In the genomic region with DNA sequence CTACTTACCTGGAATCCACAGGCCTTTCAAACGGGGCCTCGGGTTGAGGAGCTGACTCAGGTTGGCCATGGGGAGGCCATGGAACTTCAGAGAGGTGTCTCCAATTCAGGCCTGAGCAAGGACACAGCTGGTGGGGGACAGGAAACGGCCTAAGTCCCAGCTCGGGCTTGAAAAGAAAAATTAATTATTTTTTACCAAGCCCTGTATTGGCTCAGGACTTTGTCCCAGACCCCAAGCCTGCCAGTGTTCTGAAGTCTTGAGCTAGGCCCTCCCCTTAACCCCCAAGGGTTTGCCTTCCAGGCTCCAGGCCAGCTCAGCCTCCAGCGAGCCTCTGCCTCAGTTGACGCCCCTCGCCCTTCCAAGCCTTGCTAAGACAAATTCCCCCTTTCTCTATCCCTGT, we compare ENCODE assay signal across 9 mouse cellular contexts. TPM values are rescaled to one million over a fixed set of nuclear protein-coding genes. Genes with fewer than 3 reads are reported as not detected.
DNase-seq lines count a peak whose midpoint lies in the region; ATAC-seq and TF ChIP-seq lines count a peak whose summit lies in the region.
"Had no signal": no experiment of that assay in that cellular context is flagged by ENCODE, and none has a peak within 500 bp of the region (broad histone marks: within the 10 kb centered on the region; RNA-seq: fewer than 3 reads in every experiment).

A gene (minus strand): TSS at position 185 of the 400 bp plus-strand sequence.

- no peaks in the 10 kb centered on the region for H3K36me3 ChIP-seq in heart, embryonic 10.5 days
- no peaks in the 10 kb centered on the region for H3K36me3 ChIP-seq in spleen, adult 2 months (ENCODE audit: control insufficient read depth, insufficient read depth, low read length)
- H3K36me3 ChIP-seq in kidney, embryonic 16.5 days (ENCODE audit: insufficient read depth, low read length), result no peaks in the 10 kb centered on the region

- peak within 1 kb of the TSS; percentile 42 for H3K9ac ChIP-seq in kidney, embryonic 16.5 days (replicated peaks; ENCODE audit: low read length)

- peak within 1 kb of the TSS; percentile 36 for H3K4me2 ChIP-seq in kidney, embryonic 16.5 days (replicated peaks; ENCODE audit: low read depth, low read length)

- no peak for DNase-seq in heart, embryonic 10.5 days (ENCODE audit: low spot score)
- DNase-seq in heart, adult 9 months (ENCODE audit: low spot score in 2 of 2), result no peak
- no peak for DNase-seq in spleen, adult 2 months (ENCODE audit: low read depth in 1 of 2, low spot score in 2 of 2)
- no peak for DNase-seq in spleen, postnatal 4 days (ENCODE audit: low spot score in 2 of 2)
- DNase-seq in embryo, embryonic 10.5 days (ENCODE audit: low spot score), result no peak
- no peak for DNase-seq in ovary, postnatal 10 days (ENCODE audit: low spot score)
- DNase-seq in thymus, postnatal 4 days, result no peak
- DNase-seq: lung, postnatal 36 days had no signal

- H3K9me3 ChIP-seq in heart, embryonic 10.5 days, result no peaks in the 10 kb centered on the region
- no peaks in the 10 kb centered on the region for H3K9me3 ChIP-seq in kidney, embryonic 16.5 days (ENCODE audit: low read length)

- 63% methylated on average over 7 of the region's 7 CpGs for WGBS in heart, embryonic 10.5 days
- WGBS in spleen, adult 2 months, result 87% methylated on average over 7 of the region's 7 CpGs
- WGBS in kidney, embryonic 16.5 days, result 49% methylated on average over 7 of the region's 7 CpGs

- H3K4me1 ChIP-seq in heart, embryonic 10.5 days, result peaks cover 92% of the 10 kb centered on the region
- H3K4me1 ChIP-seq in spleen, adult 2 months (ENCODE audit: control insufficient read depth, insufficient read depth, insufficient read length), result peaks cover 6% of the 10 kb centered on the region; the same call in 1 of the 2 replicates
- peaks cover 61% of the 10 kb centered on the region for H3K4me1 ChIP-seq in kidney, embryonic 16.5 days (ENCODE audit: insufficient read depth, low read length)

- 0 out of 2 replicates have a peak within 1 kb of the TSS, but pooled peaks have one; percentile 18 for H3K4me3 ChIP-seq in heart, embryonic 10.5 days
- H3K4me3 ChIP-seq in spleen, adult 2 months (ENCODE audit: extremely low read depth, insufficient read depth, insufficient read length), result no peak within 1 kb of the TSS
- H3K4me3 ChIP-seq in kidney, embryonic 16.5 days (ENCODE audit: low read length), result peak within 1 kb of the TSS; percentile 14; the same call in 1 of the 2 replicates

- ATAC-seq in kidney, embryonic 16.5 days (ENCODE audit: low FRiP score, low TSS enrichment), result no peak

- peaks cover 36% of the 10 kb centered on the region; the same call in 1 of the 2 replicates for H3K27me3 ChIP-seq in heart, embryonic 10.5 days (ENCODE audit: insufficient read depth, poor library complexity, severe bottlenecking)
- H3K27me3 ChIP-seq in spleen, adult 2 months (ENCODE audit: control insufficient read depth, insufficient read depth, low read length), result peaks cover 21% of the 10 kb centered on the region
- no peaks in the 10 kb centered on the region; the same call in 1 of the 2 replicates for H3K27me3 ChIP-seq in kidney, embryonic 16.5 days (ENCODE audit: insufficient read depth, low read length)

- TF ChIP-seq CTCF in spleen, adult 2 months (IDR thresholded peaks at IDR 0.05; ENCODE audit: extremely low read depth, insufficient read depth, insufficient read length, insufficient replicate concordance), result no peak

- H3K27ac ChIP-seq in heart, embryonic 10.5 days, result peak within 1 kb of the TSS; percentile 80
- H3K27ac ChIP-seq in spleen, adult 2 months (ENCODE audit: insufficient read depth, low read length), result no peak within 1 kb of the TSS
- peak within 1 kb of the TSS; percentile 87 for H3K27ac ChIP-seq in kidney, embryonic 16.5 days (ENCODE audit: low read length)

- TF ChIP-seq POLR2A in spleen, adult 2 months (IDR thresholded peaks at IDR 0.05; ENCODE audit: low read depth, low read length), result no peak

RNA-seq across cellular contexts. Expression of the gene that starts here (rescaled TPM):
- polyA plus RNA-seq in heart, embryonic 10.5 days (2016; fragmentation: Nextera tagmentation; extraction: Ambion mirVana), result 41.3 and 49.7 TPM in 2 replicates
- polyA plus RNA-seq in spleen, adult 2 months (2012; rRNA removed), result 11.0 and 14.0 TPM in 2 replicates
- polyA plus RNA-seq in kidney, embryonic 16.5 days (2015; fragmentation: Nextera tagmentation; extraction: Ambion mirVana), result 98.8 and 108 TPM in 2 replicates
